Mouse (Mus musculus) midbrain, embryonic 12.5 days (tissue): Measurements from ENCODE around the gene Hoxc4. TPM values are rescaled to one million over a fixed set of nuclear protein-coding genes. Genes with fewer than 3 reads are reported as not detected.

Source experiments
- ATAC-seq: fragments of 200-750 bp; cut with Nextera tagmentation; 2 replicates; pipeline ENCODE4 v1.8.0; 2017; ENCODE audit warnings: low read depth, moderate TSS enrichment, moderate library complexity; ENCODE audit not compliant: low FRiP score
- H3K27ac ChIP-seq: fragments of 300-500 bp; sonication (generic); replicated peaks from 2 replicates; pipeline ENCODE4 v1.5.1; 2016; ENCODE audit warnings: mild to moderate bottlenecking
- H3K27me3 ChIP-seq: fragments of 300-500 bp; sonication (generic); 2 replicates; pipeline ENCODE4 v1.6.1; 2016; ENCODE audit warnings: mild to moderate bottlenecking
- H3K36me3 ChIP-seq: fragments of 300-500 bp; sonication (generic); 2 replicates; pipeline ENCODE4 v1.6.1; 2016
- H3K4me1 ChIP-seq: fragments of 300-500 bp; sonication (generic); 2 replicates; pipeline ENCODE4 v1.6.1; 2016
- H3K4me2 ChIP-seq: fragments of 300-500 bp; sonication (generic); replicated peaks from 2 replicates; pipeline ENCODE4 v1.6.1; 2016; ENCODE audit warnings: mild to moderate bottlenecking, moderate library complexity
- H3K4me3 ChIP-seq: fragments of 300-500 bp; sonication (generic); 2 replicates; pipeline ENCODE4 v1.5.1; 2016; ENCODE audit warnings: mild to moderate bottlenecking
- H3K9ac ChIP-seq: fragments of 300-500 bp; sonication (generic); replicated peaks from 2 replicates; pipeline ENCODE4 v1.6.1; 2016; ENCODE audit warnings: mild to moderate bottlenecking, moderate library complexity
- H3K9me3 ChIP-seq: fragments of 300-500 bp; sonication (generic); 2 replicates; pipeline ENCODE4 v1.6.1; 2016; ENCODE audit warnings: mild to moderate bottlenecking
- WGBS: fragments of 180-500 bp; shearing (Covaris S2); methylation state at CpG from one replicate; pipeline ENCODE4 v1.1.7; 2016; 5-methylcytosine and 5-hydroxymethylcytosine counted together
- polyA plus RNA-seq: library from polyadenylated mRNA; unstranded; fragments of >200 nt; fragmentation: Nextera tagmentation; extraction: Ambion mirVana; gene quantifications from 2 replicates; pipeline ENCODE4 v1.2.1, GENCODE M21; 2016

Gene Hoxc4
- polyA plus RNA-seq, 1 experiment from 2014 or later: 0.09 TPM

DNA sequence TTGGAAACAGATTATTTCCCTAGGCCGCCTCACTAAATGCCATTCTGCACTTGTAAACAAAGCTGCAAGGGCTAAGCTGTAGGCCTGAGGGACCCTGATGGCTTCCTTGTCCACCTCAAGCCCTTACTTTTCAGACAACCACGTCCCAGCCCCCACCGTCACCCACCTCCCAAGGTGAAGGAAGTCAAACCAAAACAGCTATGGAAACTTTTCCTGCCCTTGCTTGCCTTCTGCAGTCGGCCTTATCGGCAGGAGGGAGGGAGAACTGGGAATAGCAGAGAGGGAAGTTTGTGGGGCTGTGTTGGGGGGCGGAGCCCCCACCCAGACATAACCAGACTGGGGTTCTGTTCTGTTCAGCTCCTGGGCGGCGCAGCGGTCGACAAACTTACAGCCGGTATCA lies 26.5 kb upstream of the Hoxc4 start:
- H3K9me3 ChIP-seq: no peaks in the 10 kb centered on the region
- ATAC-seq: no peak
- H3K27ac ChIP-seq: no peak overlapping the region
- under 1% methylated on average over 11 of the region's 11 CpGs for WGBS
- no peak overlapping the region for H3K4me3 ChIP-seq
- no peaks in the 10 kb centered on the region for H3K36me3 ChIP-seq
- H3K4me1 ChIP-seq: no peaks in the 10 kb centered on the region
- peaks cover 98% of the 10 kb centered on the region for H3K27me3 ChIP-seq
- H3K4me2 ChIP-seq: no peak overlapping the region
- no peak overlapping the region for H3K9ac ChIP-seq

GRCm38 (mm10) chr15:102992863-102993262 lies 25.9 kb upstream of the Hoxc4 start:
- H3K9me3 ChIP-seq: no peaks in the 10 kb centered on the region
- no peak overlapping the region for H3K9ac ChIP-seq
- peaks cover 98% of the 10 kb centered on the region for H3K27me3 ChIP-seq
- H3K4me1 ChIP-seq: no peaks in the 10 kb centered on the region
- no peaks in the 10 kb centered on the region for H3K36me3 ChIP-seq
- no peak overlapping the region for H3K4me2 ChIP-seq
- no peak overlapping the region for H3K27ac ChIP-seq
- no peak overlapping the region for H3K4me3 ChIP-seq
- WGBS: 0% methylated on average over 3 of the region's 3 CpGs
- ATAC-seq: no peak

DNA sequence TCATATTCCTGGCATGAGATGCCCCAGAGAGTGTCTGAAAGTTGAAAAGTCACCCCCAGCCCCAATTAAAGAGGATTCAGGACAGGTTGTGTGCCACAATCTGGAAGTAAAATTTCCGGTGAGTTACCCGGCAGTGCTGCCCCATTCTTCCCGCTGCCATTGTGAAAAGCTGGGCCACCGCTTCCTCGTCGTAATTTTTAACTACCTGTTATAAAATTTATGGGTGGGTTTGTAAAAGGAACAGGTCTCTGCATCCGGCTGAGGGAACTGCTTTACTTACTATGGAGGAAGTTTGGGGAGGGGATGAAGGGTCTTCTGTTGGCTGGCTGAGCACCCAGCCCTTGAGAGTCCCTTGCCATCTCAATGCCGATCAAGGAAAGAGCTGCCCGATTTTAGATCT lies 22.2 kb upstream of the Hoxc4 start:
- peaks cover 98% of the 10 kb centered on the region for H3K27me3 ChIP-seq
- no peaks in the 10 kb centered on the region for H3K36me3 ChIP-seq
- H3K9me3 ChIP-seq: no peaks in the 10 kb centered on the region
- no peak overlapping the region for H3K27ac ChIP-seq
- H3K9ac ChIP-seq: no peak overlapping the region
- H3K4me1 ChIP-seq: peaks cover 8% of the 10 kb centered on the region
- H3K4me3 ChIP-seq: no peak overlapping the region
- H3K4me2 ChIP-seq: no peak overlapping the region
- WGBS: 2% methylated on average over 9 of the region's 9 CpGs
- no peak for ATAC-seq

- Histone ChIP-seq H3K27ac (no peak overlapping the region), H3K36me3 (no peaks in the 10 kb centered on the region), H3K4me2 (no peak overlapping the region), H3K4me3 (no peak overlapping the region), H3K9ac (no peak overlapping the region), H3K27me3 (peaks cover 98% of the 10 kb centered on the region), H3K9me3 (no peaks in the 10 kb centered on the region), H3K4me1 (peaks cover 8% of the 10 kb centered on the region)
- 0% methylated on average over 3 of the region's 3 CpGs for WGBS
- no peak for ATAC-seq
Measured at GRCm38 (mm10) chr15:102997431-102997830, 21.3 kb upstream of the Hoxc4 start.

GRCm38 (mm10) chr15:102997939-102998355 lies 20.8 kb upstream of the Hoxc4 start, which contains the start of gene Hoxc6:
Gene Hoxc6 (plus strand): TSS chr15:102998257.
- no peaks in the 10 kb centered on the region for H3K9me3 ChIP-seq
- H3K4me1 ChIP-seq: peaks cover 8% of the 10 kb centered on the region
- H3K27me3 ChIP-seq: peaks cover 98% of the 10 kb centered on the region
- H3K4me3 ChIP-seq: peak within 1 kb of the TSS; percentile 35
- no peak for ATAC-seq
- 2% methylated on average over 19 of the region's 19 CpGs for WGBS
- peak within 1 kb of the TSS; percentile 46 for H3K4me2 ChIP-seq
- no peak within 1 kb of the TSS for H3K9ac ChIP-seq
- no peaks in the 10 kb centered on the region for H3K36me3 ChIP-seq
- no peak within 1 kb of the TSS for H3K27ac ChIP-seq

GRCm38 (mm10) chr15:102998608-102999182 lies 20.0 kb upstream of the Hoxc4 start:
- H3K36me3 ChIP-seq: no peaks in the 10 kb centered on the region
- peak overlapping the region; percentile 46 for H3K4me2 ChIP-seq
- no peak overlapping the region for H3K27ac ChIP-seq
- peaks cover 98% of the 10 kb centered on the region for H3K27me3 ChIP-seq
- WGBS: 1% methylated on average over 19 of the region's 19 CpGs
- ATAC-seq: no peak
- H3K4me3 ChIP-seq: peak overlapping the region; percentile 35; the same call in 1 of the 2 replicates
- no peaks in the 10 kb centered on the region for H3K9me3 ChIP-seq
- H3K9ac ChIP-seq: no peak overlapping the region
- peaks cover 8% of the 10 kb centered on the region for H3K4me1 ChIP-seq

DNA sequence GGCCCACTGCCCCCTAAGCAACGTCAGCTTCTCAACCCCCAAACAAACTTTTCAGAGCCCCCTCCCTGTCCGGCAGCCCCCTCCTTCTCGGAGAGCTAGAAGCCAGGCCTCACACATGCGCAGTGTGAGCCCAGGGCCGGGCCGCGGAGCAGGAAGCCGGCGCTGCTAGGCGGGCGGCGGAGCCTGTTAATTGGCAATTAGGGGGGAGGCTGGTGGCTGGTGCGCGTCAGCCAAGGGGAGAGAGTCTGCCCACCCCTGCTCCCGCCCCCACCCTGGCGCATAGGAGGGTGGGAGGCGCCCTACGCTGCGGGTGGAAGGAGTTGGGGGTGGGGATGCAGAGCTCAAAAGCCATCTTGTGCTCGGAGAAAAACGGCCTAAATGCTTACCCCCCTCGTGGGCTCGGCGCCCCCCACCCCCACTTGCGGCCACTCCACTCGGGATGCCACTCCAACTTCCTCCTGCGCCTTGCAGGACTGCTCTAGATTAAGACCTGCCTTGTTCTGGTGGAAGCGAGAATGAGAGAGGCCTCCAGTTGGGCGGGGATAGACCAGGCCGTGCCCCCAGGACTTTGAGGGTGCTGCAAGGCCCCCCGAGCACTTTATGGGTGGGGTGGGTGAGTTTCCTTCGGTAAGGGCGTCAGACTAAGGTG lies 19.4 kb upstream of the Hoxc4 start:
- H3K9ac ChIP-seq: peak overlapping the region; percentile 34; the same call in 1 of the 2 replicates
- peak overlapping the region; percentile 46 for H3K4me2 ChIP-seq
- no peak overlapping the region for H3K27ac ChIP-seq
- ATAC-seq: peak; percentile 41; the same call in 1 of the 2 replicates
- WGBS: 1% methylated on average over 32 of the region's 33 CpGs
- H3K27me3 ChIP-seq: peaks cover 99% of the 10 kb centered on the region
- no peaks in the 10 kb centered on the region for H3K36me3 ChIP-seq
- no peaks in the 10 kb centered on the region for H3K9me3 ChIP-seq
- peak overlapping the region; percentile 35 for H3K4me3 ChIP-seq
- peaks cover 8% of the 10 kb centered on the region for H3K4me1 ChIP-seq

- Histone ChIP-seq H3K9ac (no peak overlapping the region), H3K27me3 (peaks cover 99% of the 10 kb centered on the region), H3K36me3 (no peaks in the 10 kb centered on the region), H3K27ac (no peak overlapping the region), H3K4me3 (no peak overlapping the region), H3K4me1 (peaks cover 8% of the 10 kb centered on the region), H3K4me2 (no peak overlapping the region), H3K9me3 (no peaks in the 10 kb centered on the region)
- ATAC-seq: no peak
- WGBS: under 1% methylated on average over 9 of the region's 11 CpGs
Measured at GRCm38 (mm10) chr15:102999955-103000354, 18.8 kb upstream of the Hoxc4 start.

GRCm38 (mm10) chr15:103000501-103000901 lies 18.2 kb upstream of the Hoxc4 start:
- H3K27me3 ChIP-seq: peaks cover 99% of the 10 kb centered on the region
- under 1% methylated on average over 24 of the region's 24 CpGs for WGBS
- H3K27ac ChIP-seq: no peak overlapping the region
- peaks cover 8% of the 10 kb centered on the region for H3K4me1 ChIP-seq
- H3K4me3 ChIP-seq: no peak overlapping the region
- H3K9ac ChIP-seq: no peak overlapping the region
- no peaks in the 10 kb centered on the region for H3K9me3 ChIP-seq
- ATAC-seq: no peak
- no peak overlapping the region for H3K4me2 ChIP-seq
- H3K36me3 ChIP-seq: no peaks in the 10 kb centered on the region

GRCm38 (mm10) chr15:103001370-103001769 lies 17.4 kb upstream of the Hoxc4 start:
- Histone ChIP-seq H3K4me2 (no peak overlapping the region), H3K4me3 (no peak overlapping the region), H3K9me3 (no peaks in the 10 kb centered on the region), H3K4me1 (peaks cover 8% of the 10 kb centered on the region), H3K27me3 (peaks cover 99% of the 10 kb centered on the region), H3K36me3 (no peaks in the 10 kb centered on the region), H3K9ac (no peak overlapping the region), H3K27ac (no peak overlapping the region)
- ATAC-seq: no peak
- WGBS: 0% methylated on average over 2 of the region's 2 CpGs

GRCm38 (mm10) chr15:103002156-103002555 lies 16.6 kb upstream of the Hoxc4 start:
- 6% methylated on average over 4 of the region's 4 CpGs for WGBS
- Histone ChIP-seq H3K4me1 (peaks cover 8% of the 10 kb centered on the region), H3K4me2 (no peak overlapping the region), H3K27ac (no peak overlapping the region), H3K36me3 (no peaks in the 10 kb centered on the region), H3K9ac (no peak overlapping the region), H3K4me3 (no peak overlapping the region), H3K9me3 (no peaks in the 10 kb centered on the region), H3K27me3 (peaks cover 99% of the 10 kb centered on the region)
- ATAC-seq: no peak

DNA sequence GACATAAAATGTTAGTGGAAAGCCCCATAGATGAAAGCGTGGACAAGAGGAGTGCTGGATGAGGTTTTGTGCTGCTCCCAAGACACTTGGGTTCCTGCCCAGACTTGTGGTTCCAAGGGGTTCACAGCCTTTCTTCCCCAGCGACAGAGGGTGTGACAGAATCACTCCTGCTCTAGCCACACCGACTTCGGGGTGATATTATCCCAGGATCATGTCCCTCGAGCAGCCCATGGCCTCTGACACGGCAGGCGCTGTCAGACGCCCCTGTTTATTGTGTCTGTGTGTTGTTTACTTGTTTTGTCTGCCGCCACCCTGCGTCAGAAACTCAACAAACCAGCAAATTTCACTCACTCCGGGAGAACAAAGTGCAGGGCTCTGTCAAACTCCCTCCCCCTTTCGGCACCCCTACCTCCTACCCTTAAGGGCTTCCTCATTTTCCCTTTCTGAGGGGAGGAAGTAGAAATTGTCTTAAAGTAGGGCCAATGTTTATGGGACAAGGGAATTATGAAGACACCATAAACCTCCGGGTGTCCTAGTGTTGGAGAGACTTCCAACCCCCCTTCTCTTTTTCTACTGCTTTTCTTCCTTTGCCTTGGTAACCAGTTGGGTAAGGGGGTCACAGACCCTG lies 15.8 kb upstream of the Hoxc4 start:
- Histone ChIP-seq H3K27ac (no peak overlapping the region), H3K27me3 (peaks cover 99% of the 10 kb centered on the region), H3K4me3 (no peak overlapping the region), H3K9ac (no peak overlapping the region), H3K4me1 (peaks cover 8% of the 10 kb centered on the region), H3K9me3 (no peaks in the 10 kb centered on the region), H3K36me3 (no peaks in the 10 kb centered on the region), H3K4me2 (no peak overlapping the region)
- ATAC-seq: no peak
- WGBS: 2% methylated on average over 13 of the region's 13 CpGs
